In the genomic region with DNA sequence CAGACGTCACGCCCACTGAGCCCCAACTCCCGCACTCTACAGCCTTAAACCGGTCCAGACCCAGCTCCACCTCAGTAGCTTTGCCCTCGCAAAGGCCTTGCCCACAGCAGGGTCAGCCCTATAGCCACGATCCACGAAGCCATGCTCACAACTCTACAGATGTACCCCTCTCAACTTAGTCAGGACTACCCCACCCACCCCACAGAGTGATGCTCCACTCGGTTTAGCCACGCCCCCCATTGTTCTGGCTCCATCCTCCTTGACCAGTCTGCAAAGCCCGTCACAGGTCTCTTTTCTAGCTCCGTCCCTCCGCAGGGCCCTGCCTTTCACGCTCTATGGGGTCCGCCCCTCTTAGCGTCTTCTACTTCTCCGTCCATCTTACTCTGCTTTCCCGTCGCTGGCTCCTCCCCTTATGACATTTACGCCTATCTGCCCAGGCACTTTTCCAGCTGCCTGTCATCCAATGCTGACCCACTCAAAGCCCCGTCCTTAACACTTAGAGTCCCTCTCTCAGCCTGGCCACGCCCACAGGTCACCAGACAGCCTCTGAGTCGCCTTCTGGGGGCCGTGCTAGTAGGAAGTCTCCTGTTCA, we compare ENCODE assay signal across 8 mouse cellular contexts. TPM values are rescaled to one million over a fixed set of nuclear protein-coding genes. Genes with fewer than 3 reads are reported as not detected.
DNase-seq lines count a peak whose midpoint lies in the region; ATAC-seq and TF ChIP-seq lines count a peak whose summit lies in the region.

No protein-coding gene starts in this region.

- H3K36me3 ChIP-seq in testis, adult 2 months (ENCODE audit: control insufficient read depth, insufficient read depth, low read length): no peaks in the 10 kb centered on the region
- peaks cover 4% of the 10 kb centered on the region; the same call in 1 of the 2 replicates for H3K36me3 ChIP-seq in liver, embryonic 12.5 days

- peaks cover 29% of the 10 kb centered on the region for H3K4me1 ChIP-seq in testis, adult 2 months (ENCODE audit: control insufficient read depth, insufficient read depth, low read length)
- peaks cover 18% of the 10 kb centered on the region for H3K4me1 ChIP-seq in liver, embryonic 12.5 days

- H3K9me3 ChIP-seq in liver, embryonic 12.5 days (replicated peaks): no peaks in the 10 kb centered on the region

- peak; percentile 38 for DNase-seq in cerebellum, adult 9-11 months
- no peak for DNase-seq in cerebellum, postnatal 36 days
- DNase-seq in testis, postnatal 14 days (ENCODE audit: low spot score): no peak
- DNase-seq in yolk sac, embryonic 10.5 days (ENCODE audit: low spot score): peak; percentile 56
- DNase-seq in adrenal gland, adult 2 months: no peak
- no peak for DNase-seq in left cerebral cortex, adult 18-20 months (ENCODE audit: low spot score in 2 of 2)

- 29% methylated on average over 23 of the region's 23 CpGs for whole genome bisulfite sequencing in liver, embryonic 12.5 days (ENCODE audit: insufficient replicate concordance)

- TF ChIP-seq CTCF in testis, adult 2 months (IDR thresholded peaks at IDR 0.05; ENCODE audit: control insufficient read depth, insufficient read depth, insufficient replicate concordance, low read depth, low read length): no peak

- no peaks in the 10 kb centered on the region for H3K27me3 ChIP-seq in testis, adult 2 months (ENCODE audit: control insufficient read depth, insufficient read depth, low read length)
- peaks cover 100% of the 10 kb centered on the region for H3K27me3 ChIP-seq in liver, embryonic 12.5 days (replicated peaks)

- peak overlapping the region; percentile 12 for H3K4me3 ChIP-seq in testis, adult 2 months (ENCODE audit: control insufficient read depth, low read depth, low read length)
- no peak overlapping the region for H3K4me3 ChIP-seq in liver, embryonic 12.5 days

- TF ChIP-seq POLR2A in testis, adult 2 months (IDR thresholded peaks at IDR 0.05; ENCODE audit: control insufficient read depth, low read depth, low read length): no peak

- no peak overlapping the region for H3K27ac ChIP-seq in testis, adult 2 months (ENCODE audit: control insufficient read depth, insufficient read depth, low read depth, low read length)
- no peak overlapping the region for H3K27ac ChIP-seq in liver, embryonic 12.5 days

- peak; percentile 47; the same call in 1 of the 2 replicates for ATAC-seq in liver, embryonic 12.5 days

- H3K4me2 ChIP-seq in liver, embryonic 12.5 days: peak overlapping the region; percentile 32

- no peak overlapping the region for H3K9ac ChIP-seq in liver, embryonic 12.5 days

RNA-seq across cellular contexts. Expression of gene Insl3, which starts 2.8 kb away (rescaled TPM):
- polyA plus RNA-seq in testis, adult 2 months (2012; rRNA removed): 4,712 and 6,097 TPM in 2 replicates
- 1.5 and 2.1 TPM in 2 replicates for polyA plus RNA-seq in liver, embryonic 12.5 days (2016; fragmentation: Nextera tagmentation; extraction: Ambion mirVana)
- total RNA-seq in adrenal gland, adult 2 months (2021): 1 to 10 TPM; 7.1 to 7.5 TPM
- 39.2 and 39.3 TPM in 2 replicates for polyA plus RNA-seq in adrenal gland, adult 2 months (2012; rRNA removed)
- total RNA-seq in left cerebral cortex, adult 18-20 months (2021): under 1 TPM in 1 of 2 experiments, not detected in 1; 0.63 TPM

RNA-seq across cellular contexts. Expression of gene Jak3, which starts 10.1 kb away (rescaled TPM):
- polyA plus RNA-seq in testis, adult 2 months (2012; rRNA removed): 6.6 and 8.4 TPM in 2 replicates
- 9.2 and 10.4 TPM in 2 replicates for polyA plus RNA-seq in liver, embryonic 12.5 days (2016; fragmentation: Nextera tagmentation; extraction: Ambion mirVana)
- total RNA-seq in adrenal gland, adult 2 months (2021): 10 to 100 TPM in 1 of 2 experiments, 1 to 10 TPM in 1; 9.4 to 19.0 TPM
- polyA plus RNA-seq in adrenal gland, adult 2 months (2012; rRNA removed): 32.3 and 44.2 TPM in 2 replicates
- total RNA-seq in left cerebral cortex, adult 18-20 months (2021): 1 to 10 TPM; 4.8 to 5.0 TPM

RNA-seq across cellular contexts. Expression of gene Unc13a, which starts 14.7 kb away (rescaled TPM):
- 0.28 and 0.33 TPM in 2 replicates for polyA plus RNA-seq in testis, adult 2 months (2012; rRNA removed)
- polyA plus RNA-seq in liver, embryonic 12.5 days (2016; fragmentation: Nextera tagmentation; extraction: Ambion mirVana): 0.22 and 0.31 TPM in 2 replicates
- 10 to 100 TPM in 1 of 2 experiments, 1 to 10 TPM in 1; 6.0 to 10.5 TPM for total RNA-seq in adrenal gland, adult 2 months (2021)
- polyA plus RNA-seq in adrenal gland, adult 2 months (2012; rRNA removed): 4.4 and 6.3 TPM in 2 replicates
- total RNA-seq in left cerebral cortex, adult 18-20 months (2021): 100 to 1,000 TPM; 267 to 296 TPM

RNA-seq across cellular contexts. Expression of gene B3gnt3, which starts 15.3 kb away (rescaled TPM):
- polyA plus RNA-seq in testis, adult 2 months (2012; rRNA removed): 0.17 and 0.23 TPM in 2 replicates
- 3.6 and 4.2 TPM in 2 replicates for polyA plus RNA-seq in liver, embryonic 12.5 days (2016; fragmentation: Nextera tagmentation; extraction: Ambion mirVana)
- 1 to 10 TPM; 4.4 to 5.7 TPM for total RNA-seq in adrenal gland, adult 2 months (2021)
- 14.4 and 17.5 TPM in 2 replicates for polyA plus RNA-seq in adrenal gland, adult 2 months (2012; rRNA removed)
- total RNA-seq in left cerebral cortex, adult 18-20 months (2021): 1 to 10 TPM in 1 of 2 experiments, under 1 TPM in 1; 0.82 to 1.1 TPM

RNA-seq across cellular contexts. Expression of gene Fcho1, which starts 39.3 kb away (rescaled TPM):
- 2.2 and 2.9 TPM in 2 replicates for polyA plus RNA-seq in testis, adult 2 months (2012; rRNA removed)
- polyA plus RNA-seq in liver, embryonic 12.5 days (2016; fragmentation: Nextera tagmentation; extraction: Ambion mirVana): 19.5 and 20.6 TPM in 2 replicates
- total RNA-seq in adrenal gland, adult 2 months (2021): 1 to 10 TPM; 1.8 to 2.7 TPM
- 8.2 and 10.6 TPM in 2 replicates for polyA plus RNA-seq in adrenal gland, adult 2 months (2012; rRNA removed)
- 100 to 1,000 TPM; 155 to 167 TPM for total RNA-seq in left cerebral cortex, adult 18-20 months (2021)

Comparison
In these comparisons a context has a peak if more than half of its experiments do, and no peak if none do; other contexts are left out.
1. DNase-seq: peak in cerebellum, adult 9-11 months (single experiment) and yolk sac, embryonic 10.5 days (single experiment); none in cerebellum, postnatal 36 days (0 of 2), testis, postnatal 14 days (single experiment), adrenal gland, adult 2 months (single experiment) and left cerebral cortex, adult 18-20 months (0 of 2).
2. RNA of gene Insl3, which starts 2.8 kb away (polyA plus RNA-seq): 4,712 to 6,097 TPM in testis, adult 2 months; 39.2 to 39.3 TPM in adrenal gland, adult 2 months and 1.5 to 2.1 TPM in liver, embryonic 12.5 days; every median in the first group is over 100 times any median in the second.